Mouse (Mus musculus) kidney, postnatal 0 days (tissue): ENCODE results near the gene Itpr1. TPM values are rescaled to one million over a fixed set of nuclear protein-coding genes. Genes with fewer than 3 reads are reported as not detected.

Experiments used
- ATAC-seq: fragments of 200-750 bp; cut with Nextera tagmentation; replicated peaks from 2 replicates; pipeline ENCODE4 v1.8.0; 2017; ENCODE audit warnings: low read depth, moderate number of reproducible peaks, moderate TSS enrichment, moderate library complexity; ENCODE audit not compliant: low FRiP score
- DNase-seq: peaks from one replicate; pipeline ENCODE4 v3.0.0-alpha.2; 2016; ENCODE audit warnings: low spot score
- H3K27ac ChIP-seq: fragments of 300-500 bp; sonication (generic); 2 replicates; pipeline ENCODE4 v1.5.1; 2014; ENCODE audit warnings: mild to moderate bottlenecking
- H3K27me3 ChIP-seq: fragments of 300-500 bp; sonication (generic); 2 replicates; pipeline ENCODE4 v1.6.1; 2014; ENCODE audit warnings: low read length, mixed read lengths; ENCODE audit not compliant: insufficient read depth
- H3K36me3 ChIP-seq: fragments of 300-500 bp; sonication (generic); 2 replicates; pipeline ENCODE4 v1.6.1; 2014; ENCODE audit warnings: low read length, mixed read lengths; ENCODE audit not compliant: insufficient read depth
- H3K4me1 ChIP-seq: fragments of 300-500 bp; sonication (generic); replicated peaks from 2 replicates; pipeline ENCODE4 v1.6.1; 2014; ENCODE audit warnings: antibody characterized with exemption, low read length, mixed read lengths; ENCODE audit not compliant: insufficient read depth
- H3K4me2 ChIP-seq: fragments of 300-500 bp; sonication (generic); 2 replicates; pipeline ENCODE4 v1.6.1; 2014; ENCODE audit warnings: mild to moderate bottlenecking, low read length, moderate library complexity, mixed read lengths
- H3K4me3 ChIP-seq: fragments of 300-500 bp; sonication (generic); replicated peaks from 2 replicates; pipeline ENCODE4 v1.5.1; 2014; ENCODE audit warnings: low read depth, low read length
- H3K9ac ChIP-seq: fragments of 300-500 bp; sonication (generic); 2 replicates; pipeline ENCODE4 v1.6.1; 2014; ENCODE audit warnings: low read depth, low read length
- H3K9me3 ChIP-seq: fragments of 300-500 bp; sonication (generic); replicated peaks from 2 replicates; pipeline ENCODE4 v1.6.1; 2016; ENCODE audit warnings: low read length, inconsistent platforms, mixed read lengths
- CTCF ChIP-seq: IDR thresholded peaks from 2 replicates; pipeline ENCODE4 v1.5.1; 2016; ENCODE audit warnings: antibody characterized with exemption, low read depth, mild to moderate bottlenecking, moderate library complexity
- WGBS: fragments of 180-500 bp; shearing (Covaris S2); extraction: QIAGEN DNeasy Blood & Tissue Kit; methylation state at CpG from one replicate; pipeline ENCODE4 v1.1.7; 2014; 5-methylcytosine and 5-hydroxymethylcytosine counted together
- polyA plus RNA-seq: library from polyadenylated mRNA; unstranded; fragments of >200 nt; fragmentation: Nextera tagmentation; extraction: Ambion mirVana; gene quantifications from 2 replicates; pipeline ENCODE4 v1.2.1, GENCODE M21; 2015

Itpr1 gene
- polyA plus RNA-seq, 1 experiment from 2014 or later: 21.2 TPM

GRCm38 (mm10) chr6:108261506-108261905 lies 48.6 kb downstream of the Itpr1 start:
- TF ChIP-seq CTCF: no peak
- ATAC-seq: no peak
- H3K4me2 ChIP-seq: no peak overlapping the region

GRCm38 (mm10) chr6:108264164-108264563 lies 51.3 kb downstream of the Itpr1 start:
- Histone ChIP-seq H3K27ac (no peak overlapping the region), H3K4me3 (no peak overlapping the region), H3K9me3 (no peaks in the 10 kb centered on the region), H3K4me1 (no peaks in the 10 kb centered on the region), H3K36me3 (no peaks in the 10 kb centered on the region), H3K27me3 (no peaks in the 10 kb centered on the region), H3K4me2 (no peak overlapping the region), H3K9ac (no peak overlapping the region)
- ATAC-seq (no peak), DNase-seq (no peak)
- TF ChIP-seq CTCF: no peak
- 71% methylated on average over 3 of the region's 3 CpGs for WGBS

More at GRCm38 (mm10) chr6:108261506-108261905, 48.6 kb downstream of the Itpr1 start:
- no peak for DNase-seq
- Histone ChIP-seq H3K4me3 (no peak overlapping the region), H3K36me3 (no peaks in the 10 kb centered on the region), H3K9ac (no peak overlapping the region), H3K27ac (no peak overlapping the region), H3K4me1 (no peaks in the 10 kb centered on the region; the same call in 1 of the 2 replicates), H3K27me3 (no peaks in the 10 kb centered on the region), H3K9me3 (no peaks in the 10 kb centered on the region)
- WGBS: 80% methylated on average over 3 of the region's 3 CpGs

GRCm38 (mm10) chr6:108273451-108273850 lies 60.6 kb downstream of the Itpr1 start:
- no peaks in the 10 kb centered on the region for H3K9me3 ChIP-seq
- ATAC-seq: no peak
- no peaks in the 10 kb centered on the region for H3K36me3 ChIP-seq
- WGBS: 56% methylated on average over 7 of the region's 7 CpGs
- DNase-seq: no peak
- no peak for TF ChIP-seq CTCF
- peaks cover 17% of the 10 kb centered on the region; the same call in 1 of the 2 replicates for H3K4me1 ChIP-seq
- no peak overlapping the region for H3K4me3 ChIP-seq
- H3K9ac ChIP-seq: no peak overlapping the region
- H3K4me2 ChIP-seq: no peak overlapping the region
- peak overlapping the region; percentile 31; the same call in 1 of the 2 replicates for H3K27ac ChIP-seq
- H3K27me3 ChIP-seq: no peaks in the 10 kb centered on the region

- Histone ChIP-seq H3K36me3 (no peaks in the 10 kb centered on the region), H3K4me1 (peaks cover 17% of the 10 kb centered on the region; the same call in 1 of the 2 replicates), H3K4me2 (0 out of 2 replicates have a peak overlapping the region, but pooled peaks have one; percentile 8), H3K27ac (peak overlapping the region; percentile 79), H3K9ac (no peak overlapping the region), H3K27me3 (no peaks in the 10 kb centered on the region), H3K4me3 (no peak overlapping the region), H3K9me3 (no peaks in the 10 kb centered on the region)
- ATAC-seq: peak; percentile 94
- TF ChIP-seq CTCF: no peak
- WGBS: 34% methylated on average over 10 of the region's 10 CpGs
- DNase-seq: peak; percentile 90
Observed at GRCm38 (mm10) chr6:108274364-108275084, 61.6 kb downstream of the Itpr1 start.

GRCm38 (mm10) chr6:108276880-108277507 lies 64.1 kb downstream of the Itpr1 start:
- no peak for ATAC-seq
- no peak overlapping the region for H3K4me2 ChIP-seq
- TF ChIP-seq CTCF: no peak
- 84% methylated on average over 12 of the region's 12 CpGs for WGBS
- DNase-seq: no peak
- H3K4me3 ChIP-seq: no peak overlapping the region
- no peak overlapping the region for H3K27ac ChIP-seq
- no peaks in the 10 kb centered on the region for H3K9me3 ChIP-seq
- H3K4me1 ChIP-seq: peaks cover 17% of the 10 kb centered on the region; the same call in 1 of the 2 replicates
- H3K36me3 ChIP-seq: no peaks in the 10 kb centered on the region
- no peaks in the 10 kb centered on the region for H3K27me3 ChIP-seq
- H3K9ac ChIP-seq: no peak overlapping the region

GRCm38 (mm10) chr6:108277622-108278396 lies 64.9 kb downstream of the Itpr1 start:
- WGBS: 70% methylated on average over 12 of the region's 12 CpGs
- no peak overlapping the region for H3K4me2 ChIP-seq
- no peaks in the 10 kb centered on the region for H3K9me3 ChIP-seq
- H3K4me1 ChIP-seq: peaks cover 17% of the 10 kb centered on the region; the same call in 1 of the 2 replicates
- peak overlapping the region; percentile 52; the same call in 1 of the 2 replicates for H3K27ac ChIP-seq
- no peak overlapping the region for H3K9ac ChIP-seq
- TF ChIP-seq CTCF: no peak
- no peaks in the 10 kb centered on the region for H3K36me3 ChIP-seq
- ATAC-seq (peak; percentile 50), DNase-seq (no peak)
- H3K27me3 ChIP-seq: no peaks in the 10 kb centered on the region
- no peak overlapping the region for H3K4me3 ChIP-seq
